Mouse (Mus musculus): Measurements from ENCODE around the gene Aldh3b2. TPM values are rescaled to one million over a fixed set of nuclear protein-coding genes. Genes with fewer than 3 reads are reported as not detected.
A peak's percentile ranks its signal among the peaks of the same experiment; 100 is the strongest.

Aldh3b2 gene
- total RNA-seq, 4 experiments from 2014 or later = 0.19 to 0.23 TPM; not detected in 2

- DNase-seq (ENCODE audit: low spot score) = peak; percentile 87
Measured at GRCm38 (mm10) chr19:3986334-3986733, 14.2 kb downstream of the Aldh3b2 start, which contains the start of gene Acy3. TSS of gene Acy3 (plus strand) at chr19:3986570.

GRCm38 (mm10) chr19:3988066-3988465 lies 15.9 kb downstream of the Aldh3b2 start:
- DNase-seq (ENCODE audit: low spot score) = no peak

GRCm38 (mm10) chr19:3988750-3989149 lies 16.6 kb downstream of the Aldh3b2 start:
- DNase-seq (ENCODE audit: low spot score) = no peak

- DNase-seq (ENCODE audit: low spot score) = no peak
Measured at GRCm38 (mm10) chr19:3990804-3991203, 18.7 kb downstream of the Aldh3b2 start.

GRCm38 (mm10) chr19:3991562-3991961 lies 19.4 kb downstream of the Aldh3b2 start:
- no peak for DNase-seq (ENCODE audit: low spot score)

- DNase-seq (ENCODE audit: low spot score) = no peak
Measured at GRCm38 (mm10) chr19:3991966-3992365, 19.8 kb downstream of the Aldh3b2 start.

GRCm38 (mm10) chr19:3992416-3992815 lies 20.3 kb downstream of the Aldh3b2 start, which contains the start of gene Tbx10:
TSS of gene Tbx10 (plus strand) at chr19:3992752.
- DNase-seq (ENCODE audit: low spot score) = no peak

- DNase-seq (ENCODE audit: low spot score) = no peak
Measured at GRCm38 (mm10) chr19:3994932-3995331, 22.8 kb downstream of the Aldh3b2 start.

GRCm38 (mm10) chr19:3995505-3995904 lies 23.4 kb downstream of the Aldh3b2 start:
- no peak for DNase-seq (ENCODE audit: low spot score)

GRCm38 (mm10) chr19:3996106-3996505 lies 24.0 kb downstream of the Aldh3b2 start:
- no peak for DNase-seq (ENCODE audit: low spot score)

GRCm38 (mm10) chr19:3996747-3997146 lies 24.6 kb downstream of the Aldh3b2 start:
- DNase-seq (ENCODE audit: low spot score) = no peak

GRCm38 (mm10) chr19:3997231-3997630 lies 25.1 kb downstream of the Aldh3b2 start:
- no peak for DNase-seq (ENCODE audit: low spot score)

GRCm38 (mm10) chr19:3998335-3998734 lies 26.2 kb downstream of the Aldh3b2 start:
- no peak for DNase-seq (ENCODE audit: low spot score)

- DNase-seq (ENCODE audit: low spot score) = no peak
Measured at GRCm38 (mm10) chr19:3999121-3999730, 27.1 kb downstream of the Aldh3b2 start.

- DNase-seq (ENCODE audit: low spot score) = peak; percentile 98
Measured at GRCm38 (mm10) chr19:4000119-4000900, 28.2 kb downstream of the Aldh3b2 start, which contains the start of the genes Nudt8 and Gm49405. TSS of gene Nudt8 (plus strand) at chr19:4000580. TSS of gene Gm49405 (plus strand) at chr19:4000626.

- DNase-seq (ENCODE audit: low spot score) = no peak
Measured at GRCm38 (mm10) chr19:4000949-4001525, 28.9 kb downstream of the Aldh3b2 start.

GRCm38 (mm10) chr19:4001752-4002151 lies 29.6 kb downstream of the Aldh3b2 start:
- no peak for DNase-seq (ENCODE audit: low spot score)

GRCm38 (mm10) chr19:4003112-4003511 lies 31.0 kb downstream of the Aldh3b2 start, which contains the start of gene Doc2g:
TSS of gene Doc2g (plus strand) at chr19:4003313.
- no peak for DNase-seq (ENCODE audit: low spot score)

- DNase-seq (ENCODE audit: low spot score) = no peak
Measured at GRCm38 (mm10) chr19:4003641-4004040, 31.5 kb downstream of the Aldh3b2 start.

- DNase-seq (ENCODE audit: low spot score) = no peak
Measured at GRCm38 (mm10) chr19:4004331-4004730, 32.2 kb downstream of the Aldh3b2 start.

- no peak for DNase-seq (ENCODE audit: low spot score)
Measured at GRCm38 (mm10) chr19:4005091-4005490, 33.0 kb downstream of the Aldh3b2 start.

- DNase-seq (ENCODE audit: low spot score) = no peak
Measured at GRCm38 (mm10) chr19:4005971-4006370, 33.8 kb downstream of the Aldh3b2 start.

All from heart, adult 8-10 months (tissue).